Mouse (Mus musculus) intestine, embryonic 14.5 days (tissue): Measurements from ENCODE around the gene Zfp322a. TPM values are rescaled to one million over a fixed set of nuclear protein-coding genes. Genes with fewer than 3 reads are reported as not detected.
"Not testable (repeated sequence)": the region's sequence is repeated elsewhere in the genome, so short reads cannot be mapped to it uniquely, and the experiment has no call there.

Experiments
- ATAC-seq: fragments of 200-750 bp; cut with Nextera tagmentation; replicated peaks from 2 replicates; pipeline ENCODE4 v1.8.0; 2017; ENCODE audit warnings: low read depth, moderate number of reproducible peaks, moderate TSS enrichment, moderate library complexity; ENCODE audit not compliant: low FRiP score, low TSS enrichment
- DNase-seq: peaks from one replicate; pipeline ENCODE4 v3.0.0-alpha.2; 2018; ENCODE audit warnings: low spot score
- H3K27ac ChIP-seq: fragments of 300-500 bp; sonication (generic); 2 replicates; pipeline ENCODE4 v1.5.1; 2014; ENCODE audit warnings: low read depth, mild to moderate bottlenecking, control low read depth
- H3K27me3 ChIP-seq: fragments of 300-500 bp; sonication (generic); replicated peaks from 2 replicates; pipeline ENCODE4 v1.6.1; 2014; ENCODE audit warnings: low read length, control low read depth; ENCODE audit not compliant: control insufficient read depth, insufficient read depth
- H3K36me3 ChIP-seq: fragments of 300-500 bp; sonication (generic); 2 replicates; pipeline ENCODE4 v1.6.1; 2014; ENCODE audit warnings: low read length, control low read depth; ENCODE audit not compliant: control insufficient read depth, insufficient read depth
- H3K4me1 ChIP-seq: fragments of 300-500 bp; sonication (generic); replicated peaks from 2 replicates; pipeline ENCODE4 v1.6.1; 2014; ENCODE audit warnings: low read length, control low read depth, mixed read lengths; ENCODE audit not compliant: control insufficient read depth, insufficient read depth
- H3K4me2 ChIP-seq: fragments of 300-500 bp; sonication (generic); 2 replicates; pipeline ENCODE4 v1.6.1; 2014; ENCODE audit warnings: low read length
- H3K4me3 ChIP-seq: fragments of 300-500 bp; sonication (generic); 2 replicates; pipeline ENCODE4 v1.5.1; 2014; ENCODE audit warnings: low read depth, low read length, control low read depth, mixed read lengths
- H3K9ac ChIP-seq: fragments of 300-500 bp; sonication (generic); 2 replicates; pipeline ENCODE4 v1.6.1; 2014; ENCODE audit warnings: mild to moderate bottlenecking, low read length
- H3K9me3 ChIP-seq: fragments of 300-500 bp; sonication (generic); 2 replicates; pipeline ENCODE4 v1.6.1; 2016; ENCODE audit warnings: low read length, control low read depth; ENCODE audit not compliant: control insufficient read depth
- WGBS: fragments of 180-500 bp; shearing (Covaris S2); extraction: QIAGEN DNeasy Blood & Tissue Kit; methylation state at CpG from one replicate; pipeline ENCODE4 v1.1.7; 2014; 5-methylcytosine and 5-hydroxymethylcytosine counted together
- polyA plus RNA-seq: library from polyadenylated mRNA; unstranded; fragments of >200 nt; fragmentation: Nextera tagmentation; extraction: Ambion mirVana; gene quantifications from 2 replicates; pipeline ENCODE4 v1.2.1, GENCODE M21; 2014

Gene Zfp322a
- polyA plus RNA-seq, 1 experiment from 2014 or later: 39.5 TPM

GRCm38 (mm10) chr13:23369421-23369765 is 385 bp upstream of the Zfp322a start:
- peak overlapping the region; percentile 80 for H3K9ac ChIP-seq
- peak; percentile 24; the same call in 1 of the 2 replicates for ATAC-seq
- WGBS: under 1% methylated on average over 10 of the region's 10 CpGs

DNA sequence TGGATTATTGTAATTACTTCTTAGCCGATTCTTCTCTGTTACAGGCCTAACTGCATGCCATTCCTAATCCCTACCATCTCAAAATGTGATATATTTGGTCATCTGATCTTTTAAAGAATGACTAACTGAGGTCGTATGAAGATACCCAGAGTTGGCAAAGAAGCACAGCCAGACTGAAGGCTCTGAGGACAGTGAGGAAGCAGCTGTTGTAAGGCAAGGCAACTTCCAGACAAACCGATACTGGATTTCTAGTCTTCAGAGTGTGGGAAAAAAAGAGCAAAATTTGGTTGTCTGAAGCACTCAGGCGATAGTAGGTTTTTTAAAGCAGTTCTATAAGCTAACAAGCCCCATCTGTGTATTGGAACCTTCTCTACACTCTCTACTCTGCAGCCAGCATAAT is 7.5 kb downstream of the Zfp322a start:
- ATAC-seq (no peak), DNase-seq (no peak)
- H3K4me2 ChIP-seq: no peak overlapping the region
- H3K27ac ChIP-seq: no peak overlapping the region
- H3K36me3 ChIP-seq: peaks cover 69% of the 10 kb centered on the region
- 88% methylated on average over 4 of the region's 4 CpGs for WGBS
- no peaks in the 10 kb centered on the region for H3K9me3 ChIP-seq
- H3K4me3 ChIP-seq: no peak overlapping the region
- H3K9ac ChIP-seq: no peak overlapping the region
- no peaks in the 10 kb centered on the region for H3K27me3 ChIP-seq
- peaks cover 4% of the 10 kb centered on the region; the same call in 1 of the 2 replicates for H3K4me1 ChIP-seq

More at GRCm38 (mm10) chr13:23369421-23369765, 385 bp upstream of the Zfp322a start:
- Histone ChIP-seq H3K4me2 (peak overlapping the region; percentile 82), H3K4me1 (peaks cover 21% of the 10 kb centered on the region), H3K9me3 (no peaks in the 10 kb centered on the region), H3K36me3 (peaks cover 13% of the 10 kb centered on the region), H3K4me3 (peak overlapping the region; percentile 76), H3K27me3 (no peaks in the 10 kb centered on the region), H3K27ac (peak overlapping the region; percentile 97)
- DNase-seq: no peak

DNA sequence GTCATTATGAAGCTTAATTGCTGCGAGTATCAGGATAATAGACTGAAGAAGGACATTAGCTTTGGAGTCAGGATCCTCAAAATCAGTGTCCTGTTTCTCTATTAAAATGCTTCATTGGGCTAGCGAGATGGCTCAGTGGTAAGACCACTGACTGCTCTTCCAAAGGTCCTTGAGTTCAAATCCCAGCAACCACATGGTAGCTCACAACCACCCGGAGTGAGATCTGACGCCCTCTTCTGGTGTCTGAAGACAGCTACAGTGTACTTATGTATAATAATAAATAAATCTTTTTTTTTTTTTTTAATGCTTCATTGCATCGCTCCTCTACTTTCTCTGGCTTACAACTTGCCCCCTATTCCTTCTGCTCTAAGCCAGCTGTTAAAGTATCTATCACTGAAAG is 14.5 kb downstream of the Zfp322a start:
- 93% methylated on average over 5 of the region's 5 CpGs for WGBS
- not testable (repeated sequence) for H3K4me1 ChIP-seq, DNase-seq, H3K27ac ChIP-seq, H3K4me2 ChIP-seq, H3K9me3 ChIP-seq, H3K4me3 ChIP-seq, H3K9ac ChIP-seq, ATAC-seq, H3K27me3 ChIP-seq
- H3K36me3 ChIP-seq: peaks cover 51% of the 10 kb centered on the region

DNA sequence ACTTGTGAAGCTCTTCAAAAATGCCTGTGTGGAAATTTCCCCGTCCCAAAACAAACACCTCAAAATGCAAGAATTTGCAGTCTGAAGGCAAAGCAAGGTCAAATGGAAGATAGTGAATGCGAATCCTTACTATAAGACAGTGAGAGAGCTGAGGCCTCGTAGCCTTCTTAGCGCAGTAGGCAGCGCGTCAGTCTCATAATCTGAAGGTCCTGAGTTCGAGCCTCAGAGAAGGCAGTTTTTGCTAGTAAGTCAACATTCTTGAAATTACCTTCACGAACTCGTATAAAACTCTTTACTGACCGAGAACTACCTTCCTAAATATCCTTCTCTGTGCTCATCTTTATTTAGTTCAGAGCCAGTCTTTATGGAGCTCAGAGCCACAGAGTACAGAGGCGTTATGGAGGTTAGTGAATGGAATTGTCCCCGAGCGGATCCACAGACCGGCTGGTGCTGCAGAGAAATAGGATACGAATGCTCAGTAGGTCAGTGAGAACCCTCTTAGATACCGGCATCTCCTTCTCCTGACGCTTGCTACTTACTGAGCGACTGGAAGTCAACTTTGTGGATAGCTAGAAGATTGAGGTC is 51.6 kb downstream of the Zfp322a start:
- DNase-seq (peak; percentile 54), ATAC-seq (no peak)
- Histone ChIP-seq H3K9ac (no peak overlapping the region), H3K4me1 (no peaks in the 10 kb centered on the region), H3K27me3 (peaks cover 38% of the 10 kb centered on the region), H3K27ac (no peak overlapping the region), H3K9me3 (no peaks in the 10 kb centered on the region), H3K4me2 (peak overlapping the region; percentile 20; the same call in 1 of the 2 replicates), H3K36me3 (no peaks in the 10 kb centered on the region), H3K4me3 (no peak overlapping the region)
- 10% methylated on average over 18 of the region's 18 CpGs for WGBS

GRCm38 (mm10) chr13:23312909-23313669 is 55.9 kb downstream of the Zfp322a start:
- 2% methylated on average over 42 of the region's 42 CpGs for WGBS
- Histone ChIP-seq H3K27me3 (peaks cover 76% of the 10 kb centered on the region), H3K4me3 (peak overlapping the region; percentile 36), H3K36me3 (no peaks in the 10 kb centered on the region), H3K4me1 (no peaks in the 10 kb centered on the region; the same call in 1 of the 2 replicates), H3K27ac (no peak overlapping the region), H3K9ac (peak overlapping the region; percentile 8; the same call in 1 of the 2 replicates), H3K9me3 (no peaks in the 10 kb centered on the region), H3K4me2 (peak overlapping the region; percentile 66)
- DNase-seq: peak; percentile 71
- ATAC-seq: no peak; the same call in 1 of the 2 replicates

DNA sequence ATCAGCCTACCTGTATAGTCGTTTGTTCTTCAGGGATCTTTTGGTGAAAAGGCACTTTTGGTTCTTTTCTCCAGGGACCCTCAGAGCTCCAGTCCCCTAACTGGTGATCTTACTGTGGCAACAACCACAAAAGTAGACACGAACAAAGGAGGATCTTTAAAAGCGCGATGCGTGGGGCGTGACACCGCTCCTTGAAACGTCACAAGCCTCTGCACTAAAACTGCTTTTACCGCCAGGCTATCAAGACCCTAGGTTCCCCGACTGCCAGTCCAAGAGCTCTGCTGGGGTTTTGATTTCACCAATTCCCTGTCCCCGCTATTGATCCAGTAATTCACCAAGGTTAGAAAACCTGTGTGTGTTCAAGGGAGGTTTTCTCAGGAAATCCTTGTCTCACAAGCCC is 59.0 kb downstream of the Zfp322a start:
- Histone ChIP-seq H3K9ac (no peak overlapping the region), H3K4me1 (no peaks in the 10 kb centered on the region; the same call in 1 of the 2 replicates), H3K4me2 (peak overlapping the region; percentile 63), H3K4me3 (peak overlapping the region; percentile 38), H3K36me3 (no peaks in the 10 kb centered on the region), H3K27ac (no peak overlapping the region), H3K9me3 (no peaks in the 10 kb centered on the region), H3K27me3 (peaks cover 79% of the 10 kb centered on the region)
- DNase-seq: no peak
- 2% methylated on average over 11 of the region's 11 CpGs for WGBS
- ATAC-seq: no peak

DNA sequence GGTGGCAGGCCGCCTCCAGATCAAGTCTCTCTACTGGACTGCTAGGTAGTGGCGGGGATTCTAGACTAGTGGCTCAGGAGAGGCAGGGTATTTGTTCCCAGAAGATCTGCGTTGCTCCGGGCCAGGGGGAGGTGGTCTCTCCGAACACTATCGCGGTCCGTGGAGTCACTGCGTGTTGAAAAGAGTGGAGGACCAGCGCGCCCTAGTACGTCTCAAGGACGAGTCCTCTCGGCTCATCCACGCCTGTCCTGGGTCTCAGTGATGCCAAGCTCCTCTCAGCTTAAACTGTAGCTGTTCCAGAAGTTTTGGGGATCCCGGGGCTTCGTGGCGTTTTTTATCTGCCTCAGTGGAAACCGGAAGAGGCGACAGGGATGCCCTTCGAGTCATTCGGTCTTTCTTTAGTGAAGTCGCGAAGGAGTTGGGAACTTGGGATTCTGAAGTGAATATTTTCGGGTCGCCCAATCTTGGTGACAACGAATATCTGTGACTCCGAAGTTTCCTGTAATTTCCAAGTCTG is 59.5 kb downstream of the Zfp322a start:
- Histone ChIP-seq H3K4me1 (no peaks in the 10 kb centered on the region; the same call in 1 of the 2 replicates), H3K4me2 (peak overlapping the region; percentile 63), H3K27me3 (peaks cover 76% of the 10 kb centered on the region), H3K9ac (peak overlapping the region; percentile 10; the same call in 1 of the 2 replicates), H3K36me3 (no peaks in the 10 kb centered on the region), H3K9me3 (no peaks in the 10 kb centered on the region), H3K27ac (no peak overlapping the region), H3K4me3 (peak overlapping the region; percentile 38)
- WGBS: 1% methylated on average over 28 of the region's 28 CpGs
- DNase-seq (peak; percentile 87), ATAC-seq (no peak)

- not testable (repeated sequence) for H3K9me3 ChIP-seq, H3K9ac ChIP-seq, H3K4me1 ChIP-seq, H3K27ac ChIP-seq, H3K36me3 ChIP-seq
- ATAC-seq: 0 out of 2 replicates have a peak, but pooled peaks have one; percentile 22
- H3K4me3 ChIP-seq: peak overlapping the region; percentile 38
- H3K27me3 ChIP-seq: peaks cover 68% of the 10 kb centered on the region
- peak; percentile 70 for DNase-seq
- 4% methylated on average over 18 of the region's 18 CpGs for WGBS
- H3K4me2 ChIP-seq: peak overlapping the region; percentile 63
Measured at GRCm38 (mm10) chr13:23308639-23309307, 60.2 kb downstream of the Zfp322a start.
